Mouse (Mus musculus): ENCODE measurements at regions not wholly inside any gene's neighbourhood (a gene's known extent, or its start where the extent isn't known, plus 50 kb on each side); places are given as distances from the start of the nearest gene placed in this dataset.

GRCm38 (mm10) chr4:88948027-88948859 is 68.2 kb upstream of the Ifne start:
- DNase-seq (ENCODE audit: low spot score in 2 of 2) = no peak

GRCm38 (mm10) chr4:88941955-88942354 is 62.0 kb upstream of the Ifne start:
- no peak for DNase-seq (ENCODE audit: low spot score in 2 of 2)

- DNase-seq (ENCODE audit: low spot score in 2 of 2) = no peak
These were observed 60.7 kb upstream of the Ifne start for GRCm38 (mm10) chr4:88940670-88941069.

- no peak for DNase-seq (ENCODE audit: low spot score in 2 of 2)
These were observed 59.4 kb upstream of the Ifne start for GRCm38 (mm10) chr4:88939397-88939796.

GRCm38 (mm10) chr4:88938712-88939032 is 58.7 kb upstream of the Ifne start:
- no peak for DNase-seq (ENCODE audit: low spot score in 2 of 2)

- peak; percentile 32 to 55 for DNase-seq (ENCODE audit: low spot score in 2 of 2)
These were observed 58.1 kb upstream of the Ifne start for GRCm38 (mm10) chr4:88937866-88938711.

- no peak for DNase-seq (ENCODE audit: low spot score in 2 of 2)
These were observed 57.0 kb upstream of the Ifne start for GRCm38 (mm10) chr4:88936976-88937375.

GRCm38 (mm10) chr4:88935901-88936300 is 55.9 kb upstream of the Ifne start:
- DNase-seq (ENCODE audit: low spot score in 2 of 2) = no peak

- no peak for DNase-seq (ENCODE audit: low spot score in 2 of 2)
These were observed 55.3 kb upstream of the Ifne start for GRCm38 (mm10) chr4:88935316-88935715.

- DNase-seq (ENCODE audit: low spot score in 2 of 2) = no peak
These were observed 54.4 kb upstream of the Ifne start for GRCm38 (mm10) chr4:88934266-88935025.

- DNase-seq (ENCODE audit: low spot score in 2 of 2) = no peak
These were observed 51.2 kb upstream of the Ifne start for GRCm38 (mm10) chr4:88931217-88931616.

All from layer of hippocampus, postnatal 14 days (tissue).